Mouse (Mus musculus) lung, adult 18-20 months (tissue): ENCODE measurements around the gene Ccdc124.
"Not testable (repeated sequence)": the region's sequence is repeated elsewhere in the genome, so short reads cannot be mapped to it uniquely, and the experiment has no call there.

Experiments used
- DNase-seq, 2 experiments: peaks; one replicate each; pipeline ENCODE4 v3.0.0; 2022; ENCODE audit warnings: mixed read lengths in 2 of 2

Gene Ccdc124

DNA sequence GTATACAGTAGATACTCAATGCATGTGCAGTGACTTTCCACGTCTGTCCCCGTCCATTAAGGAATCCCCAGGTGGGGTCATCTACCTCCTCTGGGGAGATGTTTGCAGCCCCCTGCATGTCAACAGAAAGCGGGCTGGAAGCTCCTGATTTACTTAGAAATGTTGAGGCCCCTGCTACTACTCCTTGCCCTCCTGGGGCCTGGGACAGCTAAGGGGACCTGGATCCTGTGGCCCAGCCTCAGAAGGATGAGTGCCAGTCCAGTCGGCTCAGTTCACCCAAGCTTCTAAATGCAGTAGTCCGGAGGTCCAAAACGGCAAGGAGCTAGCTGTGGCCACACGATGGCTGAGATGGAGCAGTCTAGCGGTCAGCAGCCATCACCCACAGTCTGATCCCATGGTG lies 29.8 kb downstream of the Ccdc124 start:
- no peak for DNase-seq

DNA sequence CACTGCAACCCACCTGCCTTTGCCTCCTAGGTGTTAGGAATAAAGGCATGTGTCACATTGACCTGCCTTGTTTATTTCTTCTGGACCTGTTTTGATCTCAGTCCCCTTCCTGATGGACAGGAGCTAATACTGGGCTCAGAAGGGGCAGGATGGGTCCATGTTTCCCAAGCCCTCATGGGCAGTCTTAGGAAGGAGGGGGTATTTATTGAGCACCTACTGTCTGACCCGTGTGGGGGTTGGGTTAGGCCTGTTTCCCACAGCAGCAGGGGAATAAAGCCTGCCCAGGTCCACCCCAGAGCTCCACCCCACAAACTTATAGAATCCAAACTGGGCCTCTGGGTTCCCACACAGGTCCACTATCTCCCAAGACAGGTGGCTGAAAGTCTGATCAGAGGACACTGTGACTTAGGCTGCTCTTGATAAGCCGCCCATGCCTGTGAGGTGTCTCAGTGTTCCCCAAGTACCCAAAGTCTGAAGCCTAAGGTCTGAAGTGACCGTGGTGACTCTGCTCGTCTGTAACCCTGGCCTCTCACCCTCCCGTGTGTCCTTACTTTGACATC lies 30.4 kb downstream of the Ccdc124 start:
- no peak for DNase-seq

DNA sequence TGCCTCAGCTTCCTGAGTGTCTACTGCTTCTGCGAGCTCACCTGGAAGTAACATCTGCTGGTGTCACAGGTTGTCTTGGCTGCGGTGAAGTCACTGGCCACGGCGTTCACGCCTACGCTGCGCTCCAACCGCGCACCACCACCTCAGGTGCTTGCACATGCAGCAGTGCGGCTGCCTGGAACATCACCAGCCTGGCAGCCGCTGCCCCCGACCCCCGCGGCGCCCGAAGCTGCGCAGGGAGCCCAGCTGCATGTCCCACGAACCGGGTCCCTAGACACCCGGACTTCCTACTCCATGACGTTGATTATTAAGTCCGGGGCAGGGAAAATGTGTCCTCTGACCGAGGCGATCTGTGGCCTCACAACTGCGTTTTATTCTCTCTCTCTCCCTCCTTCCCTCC lies 31.3 kb downstream of the Ccdc124 start:
- DNase-seq = no peak

DNA sequence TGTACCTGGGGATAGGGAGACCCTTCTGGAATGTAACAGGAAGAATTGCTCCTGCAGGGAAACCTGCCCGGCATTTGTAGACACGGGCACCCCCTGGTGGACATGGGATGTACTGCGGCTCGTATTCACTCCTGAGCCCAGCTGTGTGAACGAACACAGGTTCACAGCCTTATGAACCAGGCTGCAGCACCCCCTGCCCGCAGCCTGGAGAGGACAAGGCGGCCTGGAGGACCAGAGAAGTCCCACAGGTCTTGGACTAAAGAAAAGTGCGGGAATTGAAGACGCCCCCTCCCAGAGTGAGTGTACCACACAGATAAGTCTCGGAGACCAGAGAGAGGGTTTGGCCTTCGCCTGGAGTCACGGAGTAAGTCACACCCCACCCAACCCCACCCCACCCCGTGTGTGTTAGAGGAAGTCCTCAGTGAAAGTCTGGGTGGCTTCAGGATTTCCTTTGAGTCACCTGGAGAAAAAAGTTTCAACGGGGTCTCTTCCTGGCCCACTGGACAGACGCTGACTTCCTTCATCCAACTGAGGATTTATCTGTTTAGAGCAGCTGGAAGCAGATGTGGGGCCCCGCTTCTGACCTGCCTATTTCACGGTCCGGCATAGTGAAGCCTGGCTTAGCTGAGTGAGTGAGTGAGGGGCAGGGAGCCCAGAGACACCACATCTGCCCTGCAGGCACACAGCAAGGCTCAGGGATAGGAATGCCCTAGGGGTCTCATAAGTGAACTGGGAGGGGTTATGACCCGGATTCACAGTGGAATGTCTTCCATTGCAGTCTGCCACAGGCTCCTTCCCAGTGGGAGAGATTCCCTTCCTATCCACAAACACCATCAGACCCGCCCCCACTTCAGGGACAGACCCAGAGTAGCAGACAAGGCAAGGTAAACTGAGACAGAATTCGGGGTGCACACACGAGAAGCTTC lies 32.3 kb downstream of the Ccdc124 start:
- DNase-seq = peak; percentile 87 to 90

DNA sequence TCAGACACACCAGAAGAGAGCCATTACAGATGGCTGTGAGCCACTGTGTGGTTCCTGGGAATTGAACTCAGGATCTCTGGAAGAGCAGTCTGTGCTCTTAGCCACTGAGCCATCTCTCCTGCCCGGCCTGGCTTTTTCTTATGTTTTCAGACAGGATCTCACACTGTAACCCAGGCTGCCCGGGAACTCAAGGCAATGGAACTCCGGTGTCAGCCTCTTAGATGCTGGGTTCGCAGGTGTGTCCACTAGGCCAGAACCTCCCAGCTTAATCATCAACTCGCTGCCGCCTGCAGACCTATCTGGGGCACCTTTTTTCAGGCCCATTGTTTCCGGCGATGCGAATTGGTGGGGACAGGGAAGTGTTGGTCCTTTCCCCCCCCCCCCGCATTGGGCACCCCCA lies 33.1 kb downstream of the Ccdc124 start:
- DNase-seq = no peak

DNA sequence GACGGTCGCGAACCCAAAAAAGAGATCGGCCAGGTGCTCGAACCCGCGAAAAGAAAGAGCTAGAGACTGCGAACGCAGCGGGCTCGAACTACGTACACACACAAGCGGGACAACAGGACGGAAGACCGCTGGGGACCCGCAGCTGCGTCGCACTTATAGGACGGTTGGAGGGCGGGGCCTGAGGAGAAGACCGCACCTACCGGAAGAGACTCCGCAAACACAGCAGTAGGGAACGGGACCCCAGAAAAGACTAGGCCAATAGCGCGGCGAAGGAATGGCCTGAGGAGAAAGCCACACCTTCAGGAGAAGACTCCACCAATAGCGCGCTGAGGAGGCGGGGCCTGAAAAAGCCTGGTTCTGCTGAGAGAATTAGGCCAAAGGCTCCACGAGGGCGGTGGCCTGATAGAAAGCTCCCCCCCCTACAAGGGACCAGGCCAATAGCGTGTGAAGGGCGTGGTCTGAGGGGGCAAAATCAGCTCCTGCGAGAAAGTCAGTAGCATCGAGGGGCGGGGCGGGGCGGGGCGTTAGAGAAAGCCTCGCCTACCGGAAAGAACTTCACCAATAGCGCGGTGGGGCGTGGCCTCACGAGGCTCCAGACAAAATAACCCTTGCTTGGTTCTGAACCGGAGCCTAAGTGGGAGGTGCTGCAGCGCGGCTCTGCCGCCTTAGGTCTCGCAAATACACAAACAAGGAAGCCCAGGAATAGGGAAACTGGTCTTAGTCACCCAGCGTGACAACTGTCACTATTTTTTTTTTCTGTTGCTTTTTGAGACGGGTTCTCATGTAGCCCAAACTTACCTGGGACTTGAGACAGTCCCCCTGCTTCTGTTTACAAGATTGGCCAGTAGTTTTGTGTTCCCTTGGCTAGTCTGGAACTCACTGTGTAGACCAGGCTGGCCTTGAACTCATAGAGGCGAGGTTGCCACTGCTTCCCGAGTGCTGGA lies 34.1 kb downstream of the Ccdc124 start, which contains the start of gene Arrdc2:
Gene Arrdc2 (minus strand): TSS at position 313 of the 944 bp plus-strand sequence.
- DNase-seq = peak; percentile 100

DNA sequence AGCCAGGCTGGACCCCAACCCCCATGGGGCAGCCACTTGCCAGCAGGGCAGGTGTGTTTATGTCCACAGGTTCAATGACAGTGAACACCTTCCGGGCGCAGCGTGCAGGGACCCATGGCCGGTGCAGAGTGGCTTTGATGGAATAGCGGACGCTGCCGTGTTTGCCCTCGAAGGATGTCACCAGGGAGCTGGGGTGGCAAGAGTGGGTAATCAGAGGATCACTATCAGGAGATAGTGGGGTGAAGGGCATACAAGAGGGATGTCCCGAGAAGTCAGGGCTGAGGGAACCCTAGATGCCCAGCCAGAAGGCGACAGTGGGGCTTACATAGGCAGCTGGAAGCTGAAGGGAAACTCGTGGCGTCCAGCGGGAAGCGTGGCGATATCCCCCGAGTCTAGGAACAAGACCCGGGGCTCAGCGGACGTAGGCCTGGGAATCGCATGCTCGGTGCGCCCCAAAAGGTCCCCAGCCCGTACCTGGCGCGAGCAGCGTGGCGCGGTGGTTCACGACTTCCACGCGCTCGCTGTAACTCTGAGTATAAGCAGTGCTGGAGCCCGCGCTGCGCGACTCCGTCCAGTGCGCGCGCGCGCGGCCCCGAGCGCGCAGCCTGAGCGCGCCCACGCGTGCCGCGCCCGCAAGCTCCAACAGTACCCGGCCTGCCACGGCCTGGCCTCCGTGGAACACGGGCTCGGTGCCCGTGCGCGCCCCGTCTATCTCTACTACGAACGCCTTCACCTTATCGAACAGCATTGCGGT lies 34.9 kb downstream of the Ccdc124 start:
- peak in 1 of 2 experiments; percentile 32 for DNase-seq

DNA sequence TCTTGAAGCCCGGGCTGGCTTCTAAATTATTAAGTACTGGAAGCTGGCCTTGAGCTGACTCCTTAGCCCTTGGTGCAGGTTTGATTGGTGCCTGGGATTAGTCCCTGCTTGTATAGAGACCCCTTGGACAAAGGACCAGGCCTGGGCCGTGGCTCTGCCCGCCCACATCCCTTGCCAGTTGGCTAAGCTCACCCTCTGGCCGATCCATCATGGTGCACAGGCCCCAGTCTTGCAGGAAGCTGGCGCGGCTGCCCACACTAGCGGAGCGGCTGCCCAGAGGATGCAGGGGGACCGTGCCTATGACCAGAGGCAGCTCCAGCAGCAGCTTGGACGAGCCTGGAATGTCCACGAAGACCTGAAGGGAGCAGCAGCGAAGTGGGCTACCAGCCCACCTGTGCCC lies 37.1 kb downstream of the Ccdc124 start:
- DNase-seq = no peak

DNA sequence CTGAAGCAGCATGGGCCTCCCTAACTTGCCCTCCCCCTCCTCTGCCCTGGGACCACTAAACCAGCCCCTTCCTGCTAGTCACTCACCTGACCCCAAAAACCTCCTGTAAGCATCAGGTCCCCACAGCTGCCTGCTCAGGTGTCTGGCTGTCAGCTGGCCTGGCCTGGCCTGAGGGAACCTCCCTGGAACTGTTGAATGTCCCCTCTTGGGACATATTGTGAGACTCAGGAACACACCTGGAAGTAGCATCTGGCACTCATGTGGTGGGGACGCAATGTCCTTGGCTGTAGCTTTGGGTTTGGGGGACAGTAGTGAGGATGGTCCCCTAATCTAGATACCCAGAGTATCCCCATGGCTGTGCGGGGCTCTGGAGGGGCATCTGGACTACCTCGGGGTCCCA lies 39.7 kb downstream of the Ccdc124 start:
- no peak for DNase-seq

DNA sequence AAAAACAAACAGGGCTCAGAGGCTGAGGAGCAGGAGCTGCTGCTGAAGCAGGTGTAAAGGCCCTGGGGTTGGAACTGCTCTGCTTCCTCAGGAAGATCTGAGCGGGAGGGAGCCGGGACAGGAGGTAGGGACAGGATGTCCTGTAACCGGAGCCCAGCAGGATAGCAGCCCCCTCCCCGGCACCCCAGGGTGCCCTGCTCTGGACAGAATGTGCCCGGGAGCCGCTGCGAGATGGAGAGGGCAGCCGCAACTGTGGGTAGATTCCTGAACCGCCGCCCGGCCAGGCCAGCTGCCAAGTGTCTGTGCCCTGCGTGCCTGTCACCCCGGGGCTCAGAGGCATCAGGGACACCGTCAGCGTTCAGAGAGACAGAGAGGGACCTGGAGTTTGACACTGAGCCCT lies 40.2 kb downstream of the Ccdc124 start:
- peak; percentile 65 to 85 for DNase-seq

DNA sequence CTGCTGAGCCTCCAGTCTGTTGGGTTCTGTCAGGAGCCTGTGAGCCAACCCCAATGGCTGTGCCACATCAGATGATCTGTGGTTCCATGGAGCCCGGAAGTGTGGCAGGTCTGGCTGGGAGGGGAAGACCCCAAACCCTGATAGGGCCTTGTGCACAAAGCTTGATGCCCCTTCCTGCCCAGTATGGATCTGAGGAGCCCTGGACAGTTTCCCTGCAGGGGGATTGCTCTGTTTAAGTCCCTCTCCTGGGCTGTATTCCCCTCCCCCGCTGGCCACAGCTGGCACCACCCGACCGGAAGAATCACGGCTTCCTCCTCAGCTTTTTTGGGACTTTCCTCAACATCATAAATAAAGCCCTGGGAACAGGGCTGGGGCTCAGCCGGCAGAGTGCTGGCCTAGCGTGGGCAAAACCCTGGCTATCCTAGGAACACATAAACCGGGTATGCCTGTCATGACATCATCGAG lies 40.7 kb downstream of the Ccdc124 start:
- peak; percentile 63 to 67 for DNase-seq

DNA sequence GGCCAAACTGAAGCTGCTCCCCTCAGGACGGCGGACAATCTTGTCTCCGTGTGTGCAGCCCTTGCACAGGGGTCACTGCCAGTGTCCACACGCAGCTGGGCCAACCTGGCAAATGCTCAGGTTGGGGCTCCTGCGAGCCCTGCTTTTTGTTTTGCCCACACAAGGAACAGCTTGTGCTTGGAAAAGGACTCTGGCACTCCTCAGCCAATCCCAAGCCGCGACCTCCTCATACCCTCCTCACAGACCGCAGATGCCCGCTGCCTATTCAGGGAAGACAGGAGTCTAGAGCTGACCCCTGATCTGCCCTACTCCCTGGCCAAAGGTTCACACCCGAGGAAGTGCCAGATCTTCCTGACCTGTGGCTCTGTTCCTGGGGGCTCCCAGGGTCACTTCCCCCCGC lies 41.4 kb downstream of the Ccdc124 start:
- no peak for DNase-seq

DNA sequence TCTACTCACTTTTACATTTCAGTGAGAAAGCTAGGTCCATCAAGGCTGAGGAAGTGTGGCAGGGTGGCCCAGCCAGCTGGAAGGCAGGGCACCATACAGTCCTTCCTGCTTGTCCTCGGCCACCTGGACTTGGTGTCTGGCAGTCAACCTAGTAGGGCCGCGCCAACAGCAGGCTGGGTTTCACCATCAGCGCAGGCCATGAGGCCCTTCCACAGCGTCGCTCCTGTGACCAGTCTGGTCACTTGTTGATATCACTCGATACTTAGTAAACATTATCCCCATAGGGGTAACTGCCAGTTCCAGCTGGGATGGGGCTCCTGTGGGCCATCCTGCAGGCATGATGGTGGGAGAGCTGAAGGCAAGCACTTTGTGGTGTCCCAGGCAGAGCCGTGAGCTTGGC lies 42.2 kb downstream of the Ccdc124 start:
- DNase-seq = no peak

DNA sequence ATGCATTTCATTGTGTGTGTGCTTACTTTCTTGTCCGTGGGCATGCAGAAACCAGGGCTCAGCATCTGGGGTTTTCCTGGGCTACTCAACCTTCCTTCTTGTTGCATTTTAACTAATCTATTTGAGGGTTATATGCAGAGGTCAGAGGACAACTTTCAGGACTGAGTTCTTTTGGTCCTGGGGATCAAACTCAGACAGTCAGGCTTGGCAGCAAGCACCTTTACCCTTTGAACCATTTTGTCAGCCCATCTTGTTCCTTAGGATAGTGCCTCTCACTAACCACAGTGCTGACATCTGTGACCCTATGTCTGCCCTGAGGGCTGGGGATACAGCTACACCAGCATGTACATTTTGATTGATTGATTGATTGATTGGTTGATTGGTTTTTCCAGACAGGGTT lies 45.9 kb downstream of the Ccdc124 start:
- DNase-seq = no peak

DNA sequence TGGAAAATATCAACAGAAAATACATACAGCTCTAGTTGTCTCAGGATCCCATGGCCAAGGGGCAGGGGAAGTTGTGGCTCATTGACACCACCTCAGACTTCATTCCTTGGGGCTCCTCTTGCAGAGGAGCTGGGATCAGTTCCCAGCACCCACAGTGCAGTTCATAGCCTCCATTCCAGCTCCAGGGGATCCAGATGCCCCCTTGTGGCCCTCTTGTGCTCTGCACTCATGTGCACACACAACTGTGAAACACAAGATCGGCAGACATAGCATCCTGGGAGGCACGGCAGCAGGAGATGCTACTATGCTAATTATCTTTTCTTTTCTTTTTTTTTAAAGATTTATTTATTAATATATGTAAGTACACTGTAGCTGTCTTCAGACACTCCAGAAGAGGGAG lies 46.7 kb downstream of the Ccdc124 start:
- DNase-seq = no peak

DNA sequence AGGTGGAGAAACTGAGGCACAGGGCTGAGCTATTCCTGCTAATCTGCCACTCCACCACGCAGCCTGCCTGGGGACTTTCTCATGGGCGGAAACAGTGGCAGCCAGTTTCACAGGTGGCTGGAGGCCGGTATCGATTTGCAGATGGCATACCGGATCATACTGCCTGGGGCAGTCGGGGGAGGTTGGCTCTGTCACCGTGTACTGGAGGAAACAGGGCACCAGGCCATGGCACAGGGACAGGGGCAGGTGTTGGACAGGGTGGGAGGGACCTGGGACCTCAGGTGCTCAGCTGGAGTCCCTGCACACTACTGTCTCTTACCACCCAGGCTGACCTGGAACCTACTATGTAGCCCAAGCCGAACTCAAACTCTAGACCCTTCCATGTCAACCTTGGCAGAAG lies 47.9 kb downstream of the Ccdc124 start:
- DNase-seq = no peak

DNA sequence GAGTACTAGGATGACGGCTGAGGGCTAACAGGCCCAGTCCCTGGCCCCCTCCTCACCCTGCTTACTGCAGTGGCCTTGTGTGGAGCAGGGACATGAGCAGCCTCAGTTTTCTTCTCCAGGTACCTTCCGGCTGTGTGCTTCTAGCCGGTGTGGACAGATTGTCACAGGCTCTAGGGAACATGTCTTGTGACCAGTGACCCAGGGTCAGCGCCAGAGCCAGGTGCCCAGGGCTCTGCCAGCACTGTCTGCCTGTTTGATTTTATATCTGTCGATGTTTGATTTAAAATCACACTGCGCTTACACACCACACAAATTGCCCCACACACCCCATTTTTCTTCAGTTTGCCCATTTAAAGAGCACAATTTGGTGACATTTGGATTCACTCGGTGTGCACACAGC lies 49.9 kb downstream of the Ccdc124 start:
- no peak for DNase-seq

DNA sequence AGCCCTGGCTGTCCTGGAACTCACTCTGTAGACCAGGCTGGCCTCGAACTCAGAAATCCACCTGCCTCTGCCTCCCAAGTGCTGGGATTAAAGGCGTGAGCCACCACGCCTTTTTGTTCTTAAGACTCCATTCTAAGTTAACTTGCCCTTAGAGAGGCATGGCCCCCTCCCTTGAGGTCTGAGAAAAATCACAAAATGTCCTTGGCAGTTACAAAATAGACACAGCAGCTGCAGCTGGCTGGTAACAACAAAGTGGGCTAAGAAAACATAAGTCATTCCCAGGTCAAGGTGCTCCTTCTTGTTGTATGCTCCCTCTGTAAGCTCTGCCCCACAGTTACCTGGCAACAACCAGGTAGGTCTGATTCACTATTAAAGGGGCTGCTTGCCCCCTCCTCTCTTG lies 51.1 kb downstream of the Ccdc124 start:
- DNase-seq = not testable (repeated sequence)

DNA sequence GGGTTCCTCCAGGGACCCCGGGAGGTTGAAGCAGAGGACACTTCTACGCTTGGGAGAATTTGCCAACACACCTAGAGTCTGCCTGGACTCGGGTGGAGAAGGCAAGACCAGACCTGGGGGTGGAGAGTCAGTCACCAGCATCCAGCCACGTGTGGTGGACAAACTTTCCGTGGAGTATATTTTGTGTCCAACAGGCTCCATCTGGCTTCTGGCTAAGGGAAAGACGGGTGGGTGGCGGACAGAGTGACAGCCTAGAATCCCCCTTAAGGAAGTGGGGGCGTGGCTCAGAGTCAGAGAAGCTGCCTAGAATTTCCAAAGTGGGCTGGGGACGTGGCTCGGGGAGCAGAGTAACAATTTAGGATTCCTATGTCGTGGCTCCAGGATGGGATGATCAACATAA lies 51.7 kb downstream of the Ccdc124 start:
- no peak for DNase-seq

DNA sequence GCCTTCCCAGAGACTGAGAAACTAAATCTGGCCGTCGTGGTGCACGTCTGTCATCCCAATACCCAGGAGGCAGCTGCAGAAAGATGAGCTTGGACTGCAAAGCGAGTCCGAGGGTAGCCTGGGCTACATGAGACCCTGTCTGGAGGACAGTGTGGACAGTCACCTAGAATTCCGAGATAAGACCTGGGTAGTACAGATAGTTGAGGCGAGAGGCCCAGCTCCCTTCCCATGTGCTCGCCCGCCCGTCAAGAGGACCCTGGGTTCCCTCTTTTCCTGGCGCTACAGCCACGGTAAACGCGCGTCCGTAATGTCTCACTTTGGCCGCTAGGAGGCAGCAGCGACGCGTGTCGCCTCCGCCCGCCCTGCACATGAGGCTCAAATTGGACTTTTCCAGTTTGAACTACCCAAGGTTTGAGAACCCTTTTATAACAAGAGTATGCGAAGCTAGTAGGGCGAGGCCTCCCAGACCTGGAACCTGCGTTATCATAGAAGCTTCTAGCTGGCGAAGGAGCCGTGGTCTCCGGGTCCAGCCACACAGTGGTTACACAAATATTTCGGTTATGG lies 52.3 kb downstream of the Ccdc124 start:
- DNase-seq = peak; percentile 67 to 71

DNA sequence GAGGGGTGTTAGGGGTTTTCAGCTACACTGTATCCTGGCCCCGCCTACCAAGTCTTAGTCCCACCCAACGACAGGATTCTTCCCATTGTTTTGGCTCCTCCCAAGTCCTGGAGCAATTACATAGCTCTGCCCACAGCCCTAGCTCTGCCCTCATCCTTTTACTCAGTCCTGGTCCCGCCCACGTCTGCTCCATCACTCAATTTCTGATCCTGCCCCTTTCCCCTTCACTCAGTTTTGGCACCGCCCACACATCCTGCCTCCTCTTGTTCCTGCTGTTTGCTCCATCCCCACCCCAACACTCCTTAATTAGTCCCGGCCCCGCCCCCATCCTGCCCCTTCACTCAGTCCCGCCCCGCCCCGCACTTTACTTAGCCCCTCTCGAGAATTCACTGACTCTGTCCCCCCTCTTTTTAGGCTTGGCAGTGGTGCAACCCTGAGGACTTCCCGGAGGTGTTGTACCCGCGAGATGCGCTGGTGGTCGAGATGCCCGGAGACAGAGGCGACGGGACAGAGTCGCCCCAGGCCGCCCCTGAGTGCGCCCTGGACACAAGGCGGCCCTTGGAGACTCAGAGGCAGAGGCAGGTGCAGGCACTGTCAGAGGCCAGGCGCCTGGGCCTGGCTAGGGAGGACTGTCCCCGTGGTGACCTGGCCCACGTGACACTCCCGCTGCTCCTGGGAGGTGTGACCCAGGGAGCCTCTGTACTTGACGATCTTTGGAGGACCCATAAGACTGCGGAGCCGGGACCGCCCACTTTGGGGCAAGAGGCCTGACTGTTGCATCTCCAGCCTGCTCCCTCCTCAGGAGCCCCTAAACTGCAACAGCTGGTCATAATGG lies 53.4 kb downstream of the Ccdc124 start:
- DNase-seq = peak; percentile 94 to 96
